10 mouse cellular contexts compared by ENCODE assay signal in genomic region chr13:46572648-46573163, GRCm38 (mm10).
DNase-seq lines count a peak whose midpoint lies in the region; ATAC-seq lines count a peak whose summit lies in the region.
"Had no signal": no experiment of that assay in that cellular context is flagged by ENCODE, and none has a peak within 500 bp of the region (broad histone marks: within the 10 kb centered on the region; RNA-seq: fewer than 3 reads in every experiment).

No protein-coding gene starts in this region.

- no peak overlapping the region for H3K27ac ChIP-seq in hindbrain, embryonic 15.5 days (replicated peaks)
- no peak overlapping the region for H3K27ac ChIP-seq in hindbrain, embryonic 11.5 days (ENCODE audit: low read depth, low read length)
- H3K27ac ChIP-seq in intestine, embryonic 14.5 days (ENCODE audit: low read depth) = peak overlapping the region; percentile 90
- H3K27ac ChIP-seq: limb, embryonic 15.5 days had no signal

- H3K9me3 ChIP-seq in hindbrain, embryonic 15.5 days = no peaks in the 10 kb centered on the region
- no peaks in the 10 kb centered on the region for H3K9me3 ChIP-seq in hindbrain, embryonic 11.5 days (ENCODE audit: control insufficient read depth, low read length)
- H3K9me3 ChIP-seq in intestine, embryonic 14.5 days (ENCODE audit: control insufficient read depth, low read length) = no peaks in the 10 kb centered on the region
- H3K9me3 ChIP-seq: limb, embryonic 15.5 days had no signal

- H3K4me2 ChIP-seq in hindbrain, embryonic 15.5 days = peak overlapping the region; percentile 8; the same call in 1 of the 2 replicates
- no peak overlapping the region for H3K4me2 ChIP-seq in hindbrain, embryonic 11.5 days (replicated peaks; ENCODE audit: low read depth, low read length)
- peak overlapping the region; percentile 35 for H3K4me2 ChIP-seq in intestine, embryonic 14.5 days (ENCODE audit: low read length)

- H3K4me1 ChIP-seq in hindbrain, embryonic 15.5 days (replicated peaks) = peaks cover 24% of the 10 kb centered on the region
- H3K4me1 ChIP-seq in hindbrain, embryonic 11.5 days (replicated peaks; ENCODE audit: control insufficient read depth, insufficient read depth, low read length) = no peaks in the 10 kb centered on the region
- peaks cover 18% of the 10 kb centered on the region for H3K4me1 ChIP-seq in intestine, embryonic 14.5 days (replicated peaks; ENCODE audit: control insufficient read depth, insufficient read depth, low read length)

- ATAC-seq in hindbrain, embryonic 15.5 days (ENCODE audit: low FRiP score, low read depth) = no peak
- ATAC-seq in hindbrain, embryonic 11.5 days (ENCODE audit: low FRiP score) = no peak
- ATAC-seq in intestine, embryonic 14.5 days (replicated peaks; ENCODE audit: low FRiP score, low TSS enrichment, low read depth) = peak; percentile 43; the same call in 1 of the 2 replicates
- ATAC-seq: activated CD4-positive, CD25-positive, alpha-beta regulatory T cell, adult 4 months had no signal

- H3K36me3 ChIP-seq in hindbrain, embryonic 15.5 days = no peaks in the 10 kb centered on the region
- H3K36me3 ChIP-seq in hindbrain, embryonic 11.5 days (ENCODE audit: control insufficient read depth, insufficient read depth, low read length) = no peaks in the 10 kb centered on the region
- H3K36me3 ChIP-seq in intestine, embryonic 14.5 days (ENCODE audit: control insufficient read depth, insufficient read depth, low read length) = no peaks in the 10 kb centered on the region
- H3K36me3 ChIP-seq: limb, embryonic 15.5 days had no signal

- H3K27me3 ChIP-seq in hindbrain, embryonic 15.5 days = no peaks in the 10 kb centered on the region
- H3K27me3 ChIP-seq in hindbrain, embryonic 11.5 days (ENCODE audit: control insufficient read depth, insufficient read depth, low read length) = no peaks in the 10 kb centered on the region
- no peaks in the 10 kb centered on the region for H3K27me3 ChIP-seq in intestine, embryonic 14.5 days (replicated peaks; ENCODE audit: control insufficient read depth, insufficient read depth, low read length)
- H3K27me3 ChIP-seq: limb, embryonic 15.5 days had no signal

- 35% methylated on average over 9 of the region's 9 CpGs for WGBS in hindbrain, embryonic 15.5 days
- 64% methylated on average over 9 of the region's 9 CpGs for WGBS in hindbrain, embryonic 11.5 days
- WGBS in intestine, embryonic 14.5 days = 21% methylated on average over 9 of the region's 9 CpGs

- no peak overlapping the region for H3K4me3 ChIP-seq in hindbrain, embryonic 15.5 days
- no peak overlapping the region for H3K4me3 ChIP-seq in hindbrain, embryonic 11.5 days (ENCODE audit: low read depth, low read length)
- H3K4me3 ChIP-seq in intestine, embryonic 14.5 days (ENCODE audit: low read depth, low read length) = no peak overlapping the region
- H3K4me3 ChIP-seq: limb, embryonic 15.5 days had no signal

- H3K9ac ChIP-seq in hindbrain, embryonic 15.5 days = no peak overlapping the region
- no peak overlapping the region for H3K9ac ChIP-seq in hindbrain, embryonic 11.5 days (ENCODE audit: low read depth, low read length)
- H3K9ac ChIP-seq in intestine, embryonic 14.5 days (ENCODE audit: low read length) = no peak overlapping the region; the same call in 1 of the 2 replicates
- H3K9ac ChIP-seq: limb, embryonic 15.5 days had no signal

- no peak for DNase-seq in hindbrain, embryonic 11.5 days (ENCODE audit: low spot score)
- DNase-seq in 3T3-L1 (ENCODE audit: low read depth, low spot score) = peak; percentile 51
- DNase-seq in Muller cell, postnatal 12 days (ENCODE audit: inconsistent ontology term) = peak; percentile 72
- no peak for DNase-seq in intestine, embryonic 14.5 days (ENCODE audit: low spot score)
- DNase-seq in spleen, postnatal 4 days (ENCODE audit: low spot score in 2 of 2) = no peak
- no peak for DNase-seq in layer of hippocampus, postnatal 25 days (ENCODE audit: extremely low spot score in 1 of 2, low spot score in 1 of 2)
- DNase-seq: kidney, adult 11 months had no signal

Comparison
In these comparisons a context has a peak if more than half of its experiments do, and no peak if none do; other contexts are left out.
1. DNase-seq: peak in 3T3-L1 (single experiment) and Muller cell, postnatal 12 days (single experiment); none in hindbrain, embryonic 11.5 days (single experiment), intestine, embryonic 14.5 days (single experiment), spleen, postnatal 4 days (0 of 2) and layer of hippocampus, postnatal 25 days (0 of 2).